Mouse (Mus musculus): ENCODE data around the gene Gm26657. TPM values are rescaled to one million over a fixed set of nuclear protein-coding genes. Genes with fewer than 3 reads are reported as not detected.

The Gm26657 gene
- total RNA-seq, 2 experiments from 2014 or later: not detected

DNA sequence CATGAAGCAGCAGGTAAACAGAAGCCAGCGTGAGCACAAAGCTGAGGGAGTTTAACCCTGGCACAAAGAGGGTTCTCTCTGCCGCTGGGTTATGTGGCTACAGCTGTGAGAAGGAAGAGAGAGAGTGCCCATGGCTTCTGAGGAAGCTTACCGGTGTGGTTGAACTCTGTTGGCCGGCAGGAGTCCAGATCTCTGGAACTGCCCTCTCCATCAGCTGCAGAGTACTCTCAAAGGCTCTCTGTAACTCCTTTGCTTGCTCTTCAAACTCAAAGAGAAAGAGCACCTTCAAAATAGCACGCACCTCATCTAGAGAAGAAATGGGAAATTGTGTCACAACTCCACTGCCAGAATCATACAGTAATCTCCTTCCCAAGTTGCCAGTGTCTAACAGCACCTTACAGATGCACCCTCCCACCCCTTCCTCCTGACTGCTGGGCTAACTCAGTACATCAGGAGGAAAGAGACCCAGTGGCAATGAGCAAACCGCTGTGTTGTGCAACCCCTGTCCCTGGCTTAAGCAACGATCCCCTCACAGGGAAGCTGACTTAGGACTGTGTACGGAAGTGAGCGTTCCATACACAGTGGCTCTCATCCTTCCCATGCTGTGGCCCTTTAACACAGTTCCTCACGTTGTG, 17.2 kb downstream of the Gm26657 start:
- peak; percentile 94 for ATAC-seq (replicated peaks; ENCODE audit: poor library complexity, severe bottlenecking)

DNA sequence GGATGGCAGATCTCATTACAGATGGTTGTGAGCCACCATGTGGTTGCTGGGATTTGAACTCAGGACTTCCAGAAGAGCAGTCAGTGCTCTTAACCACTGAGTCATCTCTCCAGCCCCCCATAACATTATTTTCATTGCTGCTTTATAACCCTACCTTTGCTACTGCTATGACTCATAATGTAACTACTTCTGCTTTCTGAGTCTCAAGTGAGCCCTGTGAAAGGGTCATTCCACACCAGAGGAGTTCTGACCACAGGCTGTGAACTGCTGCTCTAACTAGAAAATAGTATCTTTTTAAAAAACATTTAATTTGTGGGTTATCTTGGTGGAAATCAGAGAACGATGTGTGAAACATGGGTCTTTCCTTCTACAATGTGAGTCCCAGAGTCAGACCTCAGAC, 17.8 kb downstream of the Gm26657 start:
- ATAC-seq (replicated peaks; ENCODE audit: poor library complexity, severe bottlenecking): peak; percentile 77

DNA sequence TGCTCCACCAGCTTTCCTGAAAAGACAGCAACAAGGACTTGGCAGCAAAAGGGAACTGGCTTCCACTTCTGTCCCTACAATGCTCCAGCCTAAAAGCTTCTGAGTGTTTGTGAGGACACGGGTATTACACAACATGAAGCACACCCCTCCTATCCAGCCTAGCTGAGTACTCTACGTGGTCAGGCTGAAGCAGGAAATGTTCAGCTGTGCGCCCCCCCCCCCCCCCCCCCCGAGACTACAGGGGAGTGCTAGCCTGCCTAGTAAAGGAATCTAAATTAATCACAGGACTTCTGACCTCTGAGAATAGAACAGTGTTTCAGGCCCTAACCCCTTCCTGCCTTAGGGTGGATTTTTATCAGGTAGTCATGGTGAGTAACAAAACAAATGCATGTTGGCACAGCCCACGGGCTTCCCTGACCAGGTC, 28.0 kb downstream of the Gm26657 start:
- peak; percentile 56 for ATAC-seq (replicated peaks; ENCODE audit: poor library complexity, severe bottlenecking)

DNA sequence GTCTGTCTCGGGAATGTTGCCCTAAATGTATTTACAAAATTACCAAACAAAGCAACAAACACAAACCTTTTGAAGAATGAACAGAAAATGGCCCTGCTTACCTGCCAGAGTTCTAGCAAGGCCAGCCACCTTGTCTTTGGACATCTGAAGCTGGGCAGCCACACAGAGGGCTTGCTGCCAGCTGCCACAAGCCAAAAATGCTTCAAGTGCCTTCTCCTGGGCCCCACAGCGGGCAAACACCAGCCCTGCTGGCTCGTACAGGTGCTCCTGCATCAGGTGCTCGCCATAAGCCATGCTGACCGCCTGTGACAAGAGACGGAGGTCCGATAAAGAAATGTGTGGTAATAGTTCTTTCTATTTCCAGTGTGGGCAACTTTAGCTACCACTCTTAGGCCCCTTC, 29.0 kb downstream of the Gm26657 start:
- ATAC-seq (replicated peaks; ENCODE audit: poor library complexity, severe bottlenecking): no peak

DNA sequence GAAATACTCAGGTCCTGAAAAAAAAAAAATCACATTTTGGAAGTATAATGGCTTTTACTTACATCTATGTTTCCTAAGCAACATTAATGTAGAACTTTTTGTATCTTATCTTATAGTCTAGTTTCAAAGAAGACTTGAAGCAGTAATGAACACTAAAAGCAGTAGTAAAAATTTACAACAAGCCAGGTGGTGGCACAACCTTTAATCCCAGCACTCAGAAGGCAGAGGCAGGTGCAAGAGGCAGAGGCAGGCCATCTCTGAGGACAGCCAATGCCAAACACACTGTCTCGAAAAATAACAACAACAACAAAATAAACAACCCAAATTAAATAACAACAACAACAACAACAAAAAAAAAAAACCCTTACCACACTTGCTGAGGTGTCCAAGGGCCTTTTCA, 31.2 kb downstream of the Gm26657 start:
- no peak for ATAC-seq (replicated peaks; ENCODE audit: poor library complexity, severe bottlenecking)

Other genes starting within 250 kb of the Gm26657 start
- not detected in 2 replicates for gene Actl7b, start 1.4 kb downstream of the Gm26657 start, total RNA-seq (2014; fragmentation: Nextera tagmentation)
- gene Actl7b, start 1.4 kb downstream of the Gm26657 start, total RNA-seq (2017): not detected in 2 replicates
- gene Actl7a, start 3.3 kb downstream of the Gm26657 start, total RNA-seq (2014; fragmentation: Nextera tagmentation): not detected in 2 replicates
- gene Actl7a, start 3.3 kb downstream of the Gm26657 start, total RNA-seq (2017): not detected in 2 replicates
- 52.5 and 59.4 TPM in 2 replicates for gene Elp1, start 62.3 kb downstream of the Gm26657 start, total RNA-seq (2014; fragmentation: Nextera tagmentation)
- 39.4 and 60.0 TPM in 2 replicates for gene Elp1, start 62.3 kb downstream of the Gm26657 start, total RNA-seq (2017)
- gene Fam206a, start 62.3 kb downstream of the Gm26657 start, total RNA-seq (2014; fragmentation: Nextera tagmentation): 31.0 and 37.9 TPM in 2 replicates
- gene Fam206a, start 62.3 kb downstream of the Gm26657 start, total RNA-seq (2017): 8.7 and 10.1 TPM in 2 replicates
- gene Ctnnal1, start 125.1 kb downstream of the Gm26657 start, total RNA-seq (2014; fragmentation: Nextera tagmentation): 5.9 and 6.1 TPM in 2 replicates
- 2.0 TPM in 2 replicates for gene Ctnnal1, start 125.1 kb downstream of the Gm26657 start, total RNA-seq (2017)
- gene Tmem245, start 207.4 kb downstream of the Gm26657 start, total RNA-seq (2014; fragmentation: Nextera tagmentation): 16.3 and 18.2 TPM in 2 replicates
- gene Tmem245, start 207.4 kb downstream of the Gm26657 start, total RNA-seq (2017): 9.9 and 10.1 TPM in 2 replicates